Mouse (Mus musculus) lung, postnatal 0 days (tissue): Measurements from ENCODE around the gene Hmcn1.

Experiments
- CTCF ChIP-seq: IDR thresholded peaks from 2 replicates; pipeline ENCODE4 v1.5.1; 2016; ENCODE audit warnings: antibody characterized with exemption, mild to moderate bottlenecking
- EP300 ChIP-seq: IDR thresholded peaks from 2 replicates; pipeline ENCODE4 v1.6.1; 2016; ENCODE audit warnings: antibody characterized with exemption, mild to moderate bottlenecking, control low read depth

DNA sequence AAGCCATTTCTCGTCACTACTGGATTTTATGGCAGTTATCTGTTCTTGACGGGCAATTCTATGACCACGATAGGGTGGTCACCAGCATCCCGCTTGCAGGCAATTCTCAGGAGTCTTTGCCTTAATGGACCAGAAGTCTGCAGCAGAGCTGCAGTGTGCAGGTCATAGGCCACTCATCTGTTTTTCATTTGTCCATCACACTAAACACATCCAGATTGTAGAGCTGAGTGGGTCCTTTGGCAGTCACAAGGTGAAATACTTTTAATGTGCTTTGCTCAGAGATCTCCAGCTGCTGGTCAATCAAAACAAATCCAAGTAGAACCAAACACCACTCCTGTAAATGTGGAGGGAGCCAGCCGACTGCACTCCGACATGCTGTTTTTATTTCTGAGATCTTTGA lies 311.2 kb downstream of the Hmcn1 start:
- no peak for TF ChIP-seq CTCF
- no peak for TF ChIP-seq EP300
